Mouse (Mus musculus) forebrain, embryonic 11.5 days (tissue): ENCODE data around the gene Zdhhc6. TPM values are rescaled to one million over a fixed set of nuclear protein-coding genes. Genes with fewer than 3 reads are reported as not detected.

Experiments used
- ATAC-seq: fragments of 200-750 bp; cut with Nextera tagmentation; replicated peaks from 2 replicates; pipeline ENCODE4 v1.8.0; 2017; ENCODE audit warnings: moderate TSS enrichment; ENCODE audit not compliant: low FRiP score
- DNase-seq: peaks from one replicate; pipeline ENCODE4 v3.0.0-alpha.2; 2017; ENCODE audit warnings: low spot score
- H3K27ac ChIP-seq: fragments of 300-500 bp; sonication (generic); 2 replicates; pipeline ENCODE4 v1.5.1; 2014; ENCODE audit warnings: low read depth, low read length
- H3K27me3 ChIP-seq: fragments of 300-500 bp; sonication (generic); 2 replicates; pipeline ENCODE4 v1.6.1; 2014; ENCODE audit warnings: mild to moderate bottlenecking, low read length, mixed read lengths; ENCODE audit not compliant: control insufficient read depth, insufficient read depth
- H3K36me3 ChIP-seq: fragments of 300-500 bp; sonication (generic); 2 replicates; pipeline ENCODE4 v1.6.1; 2014; ENCODE audit warnings: mild to moderate bottlenecking, low read length, moderate library complexity, mixed read lengths; ENCODE audit not compliant: control insufficient read depth, insufficient read depth
- H3K4me1 ChIP-seq: fragments of 300-500 bp; sonication (generic); replicated peaks from 2 replicates; pipeline ENCODE4 v1.6.1; 2014; ENCODE audit warnings: low read length, mixed read lengths; ENCODE audit not compliant: control insufficient read depth, insufficient read depth
- H3K4me2 ChIP-seq: fragments of 300-500 bp; sonication (generic); 2 replicates; pipeline ENCODE4 v1.6.1; 2014; ENCODE audit warnings: low read depth, mild to moderate bottlenecking, low read length, moderate library complexity, mixed read lengths; ENCODE audit not compliant: severe bottlenecking
- H3K4me3 ChIP-seq: fragments of 300-500 bp; sonication (generic); 2 replicates; pipeline ENCODE4 v1.5.1; 2014; ENCODE audit warnings: low read depth, low read length
- H3K9ac ChIP-seq: fragments of 300-500 bp; sonication (generic); 2 replicates; pipeline ENCODE4 v1.6.1; 2014; ENCODE audit warnings: low read length
- H3K9me3 ChIP-seq: fragments of 300-500 bp; sonication (generic); 2 replicates; pipeline ENCODE4 v1.6.1; 2016; ENCODE audit warnings: low read length, mixed read lengths; ENCODE audit not compliant: control insufficient read depth
- WGBS: fragments of 180-500 bp; shearing (Covaris S2); extraction: QIAGEN DNeasy Blood & Tissue Kit; methylation state at CpG from one replicate; pipeline ENCODE4 v1.1.7; 2014; 5-methylcytosine and 5-hydroxymethylcytosine counted together
- polyA plus RNA-seq: library from polyadenylated mRNA; unstranded; fragments of >200 nt; fragmentation: Nextera tagmentation; extraction: Ambion mirVana; gene quantifications from 2 replicates; pipeline ENCODE4 v1.2.1, GENCODE M21; 2014

Zdhhc6 gene
- polyA plus RNA-seq, 1 experiment from 2014 or later, result 126 TPM

DNA sequence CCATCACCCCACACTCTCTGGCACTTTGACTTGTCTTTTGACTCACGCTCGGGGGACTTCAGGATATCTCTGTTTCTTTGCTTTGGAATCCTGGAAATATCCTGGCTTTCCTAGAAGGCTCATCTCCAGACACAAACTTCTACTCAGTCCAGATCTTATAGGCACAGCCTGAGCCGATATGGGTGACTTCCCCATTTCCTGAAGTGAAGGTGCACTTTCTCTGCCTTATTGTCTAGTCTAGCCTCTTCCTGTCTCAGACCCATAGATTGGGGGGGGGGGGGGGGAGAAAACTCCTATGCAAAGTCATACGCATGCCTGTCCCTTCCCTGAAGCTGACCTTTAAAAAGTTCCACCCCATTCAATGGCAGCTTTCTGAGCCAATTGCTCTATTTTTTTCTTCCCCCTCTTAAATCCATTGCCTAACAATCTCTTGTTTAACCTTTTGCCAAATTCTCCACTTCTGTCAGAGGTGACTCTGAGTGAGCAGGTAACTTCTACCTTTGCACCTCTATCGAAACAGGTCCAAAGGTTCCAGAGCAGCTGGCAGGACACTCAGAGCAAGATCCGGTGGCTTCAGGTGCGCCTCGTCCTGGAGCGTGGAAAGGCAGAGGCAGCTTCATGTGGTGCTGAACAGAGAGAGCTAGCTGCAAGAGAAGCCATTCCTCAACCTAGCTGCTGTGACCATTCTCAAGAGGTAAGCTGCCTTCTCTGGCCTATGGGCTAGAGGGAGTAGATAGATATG is 64.3 kb downstream of the Zdhhc6 start, which contains the start of gene Acsl5:
Gene Acsl5 (plus strand): TSS at position 556 of the 742 bp plus-strand sequence.
- Histone ChIP-seq H3K4me3 (no peak within 1 kb of the TSS), H3K4me2 (no peak within 1 kb of the TSS), H3K9ac (no peak within 1 kb of the TSS), H3K27ac (no peak within 1 kb of the TSS), H3K4me1 (peaks cover 5% of the 10 kb centered on the region; the same call in 1 of the 2 replicates), H3K27me3 (no peaks in the 10 kb centered on the region), H3K36me3 (no peaks in the 10 kb centered on the region), H3K9me3 (no peaks in the 10 kb centered on the region)
- 94% methylated on average over 9 of the region's 9 CpGs for WGBS
- ATAC-seq (no peak), DNase-seq (no peak)

DNA sequence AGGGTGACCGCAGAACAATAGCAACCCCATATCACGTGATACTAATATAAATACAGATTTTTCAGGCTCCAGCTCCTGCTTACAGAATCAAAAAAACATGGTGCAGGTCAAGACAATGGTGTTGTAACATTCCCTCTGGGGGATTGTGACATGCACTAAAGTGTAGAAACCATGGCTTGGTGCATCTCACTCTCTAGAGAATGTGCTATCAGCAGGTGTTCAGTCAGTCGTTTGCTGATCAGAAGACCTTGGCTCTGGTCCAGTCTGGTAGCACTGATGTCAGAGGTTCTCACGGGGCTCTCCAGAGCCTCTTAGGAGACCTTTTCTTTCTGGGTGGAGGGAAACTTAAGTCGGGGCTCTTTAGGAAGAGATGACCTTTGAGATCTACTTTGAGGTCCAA is 65.4 kb downstream of the Zdhhc6 start:
- DNase-seq (no peak), ATAC-seq (no peak)
- Histone ChIP-seq H3K4me1 (peaks cover 5% of the 10 kb centered on the region; the same call in 1 of the 2 replicates), H3K9ac (no peak overlapping the region), H3K9me3 (no peaks in the 10 kb centered on the region), H3K27ac (no peak overlapping the region), H3K27me3 (no peaks in the 10 kb centered on the region), H3K36me3 (no peaks in the 10 kb centered on the region), H3K4me3 (no peak overlapping the region), H3K4me2 (no peak overlapping the region)
- 91% methylated on average over 5 of the region's 5 CpGs for WGBS

DNA sequence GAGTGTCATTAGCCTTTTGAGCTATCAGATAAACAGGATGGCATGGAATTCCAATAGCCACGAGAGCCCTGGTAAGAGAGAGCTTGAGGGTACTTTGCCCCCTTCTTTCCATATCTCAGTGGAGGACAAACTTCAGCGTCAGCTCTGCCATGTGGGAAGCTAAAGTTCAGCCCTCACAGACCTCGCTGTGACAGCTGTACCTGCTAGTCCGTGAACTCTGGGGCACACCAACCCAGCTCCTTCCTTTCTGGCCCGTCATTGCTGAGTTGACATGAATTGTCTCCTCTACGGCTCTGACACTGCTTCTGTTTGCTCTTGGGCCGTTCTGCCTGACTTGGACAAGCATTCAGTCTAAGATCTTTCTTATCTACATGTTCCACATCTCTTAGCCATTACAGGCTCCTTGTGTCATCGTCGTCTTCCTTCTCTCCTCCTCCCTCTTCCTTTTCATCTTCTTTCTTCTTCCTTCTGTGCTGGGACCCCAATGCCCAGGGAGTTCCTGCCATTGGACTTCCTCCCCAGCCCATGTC is 67.8 kb downstream of the Zdhhc6 start:
- ATAC-seq (no peak), DNase-seq (no peak)
- no peaks in the 10 kb centered on the region for H3K36me3 ChIP-seq
- no peaks in the 10 kb centered on the region for H3K9me3 ChIP-seq
- no peaks in the 10 kb centered on the region for H3K27me3 ChIP-seq
- WGBS, result 83% methylated on average over 9 of the region's 9 CpGs
- H3K27ac ChIP-seq, result no peak overlapping the region
- no peaks in the 10 kb centered on the region; the same call in 1 of the 2 replicates for H3K4me1 ChIP-seq
- H3K4me2 ChIP-seq, result no peak overlapping the region
- H3K9ac ChIP-seq, result no peak overlapping the region
- no peak overlapping the region for H3K4me3 ChIP-seq

DNA sequence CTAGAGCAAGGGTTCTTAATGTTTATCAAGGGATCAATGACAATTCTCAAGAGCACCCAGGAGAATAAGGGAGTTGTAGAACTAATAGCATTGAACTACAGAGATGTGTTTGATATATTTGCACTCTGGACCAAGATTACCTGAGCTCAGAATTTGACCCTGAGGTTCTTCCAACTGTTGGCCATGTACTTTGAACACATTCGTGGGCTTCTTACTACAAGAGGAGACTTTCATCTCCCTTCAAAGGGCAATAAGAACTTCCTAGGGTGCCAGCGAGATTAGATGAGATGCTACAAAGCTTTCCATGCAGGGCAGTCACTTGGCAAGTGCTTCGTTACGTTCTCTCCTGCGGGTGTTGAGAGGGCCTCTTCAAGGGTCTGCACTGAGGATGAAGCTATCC is 68.3 kb downstream of the Zdhhc6 start:
- Histone ChIP-seq H3K4me1 (no peaks in the 10 kb centered on the region), H3K27me3 (no peaks in the 10 kb centered on the region), H3K9me3 (no peaks in the 10 kb centered on the region), H3K4me3 (no peak overlapping the region), H3K9ac (no peak overlapping the region), H3K27ac (no peak overlapping the region), H3K36me3 (no peaks in the 10 kb centered on the region), H3K4me2 (no peak overlapping the region)
- WGBS, result 82% methylated on average over 5 of the region's 5 CpGs
- no peak for DNase-seq
- no peak for ATAC-seq

DNA sequence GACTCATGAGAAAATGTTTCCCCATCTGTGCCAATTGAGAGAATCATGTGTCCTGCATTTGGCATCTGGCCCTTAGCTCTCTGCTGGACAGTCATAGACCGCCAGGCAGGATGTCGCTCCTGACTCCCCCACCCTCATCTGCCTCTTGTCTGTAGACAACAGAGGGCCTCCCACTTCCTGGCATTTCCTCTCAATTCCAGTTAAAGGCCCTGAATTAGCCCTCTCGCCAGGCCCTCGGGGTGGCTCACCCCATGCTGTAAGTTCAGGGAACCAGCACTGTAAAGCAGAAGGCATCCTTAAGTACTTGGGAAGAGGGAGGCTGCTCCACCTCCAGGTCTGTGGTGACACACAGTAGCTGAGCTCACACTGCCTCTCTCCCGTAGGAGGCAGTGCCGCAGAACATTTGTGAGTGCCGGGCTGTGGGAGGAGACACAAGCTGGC is 71.0 kb downstream of the Zdhhc6 start:
- Histone ChIP-seq H3K27ac (no peak overlapping the region), H3K4me2 (no peak overlapping the region), H3K4me3 (no peak overlapping the region), H3K36me3 (no peaks in the 10 kb centered on the region), H3K27me3 (no peaks in the 10 kb centered on the region), H3K4me1 (no peaks in the 10 kb centered on the region), H3K9ac (no peak overlapping the region), H3K9me3 (no peaks in the 10 kb centered on the region)
- WGBS, result 26% methylated on average over 7 of the region's 7 CpGs
- no peak for ATAC-seq
- no peak for DNase-seq

DNA sequence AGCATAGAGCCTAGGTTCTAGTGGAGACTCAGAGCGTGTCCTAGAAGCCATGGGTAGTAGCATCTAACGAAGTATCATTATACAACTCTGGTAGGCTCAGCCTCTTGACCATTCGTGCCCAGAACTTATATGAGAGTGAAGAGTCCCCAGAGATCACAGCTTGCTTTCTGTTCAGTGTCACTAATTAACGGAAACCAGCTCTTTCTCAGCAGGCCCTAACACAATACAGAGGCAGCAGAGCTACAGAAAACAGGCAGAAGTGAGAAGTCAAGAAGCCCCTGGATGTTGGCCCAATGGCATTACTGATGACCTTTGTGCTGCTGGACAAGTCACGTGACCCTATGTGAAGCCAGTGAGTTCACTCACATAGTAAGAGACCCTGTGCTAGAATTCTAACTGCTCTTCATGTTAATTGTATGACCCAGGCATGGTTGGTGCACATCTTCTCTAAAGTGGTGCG is 74.6 kb downstream of the Zdhhc6 start, which contains the start of gene Gucy2g:
Gene Gucy2g (minus strand): TSS at position 51 of the 460 bp plus-strand sequence.
- no peak within 1 kb of the TSS for H3K27ac ChIP-seq
- no peaks in the 10 kb centered on the region for H3K9me3 ChIP-seq
- H3K27me3 ChIP-seq, result no peaks in the 10 kb centered on the region
- H3K9ac ChIP-seq, result no peak within 1 kb of the TSS
- DNase-seq (no peak), ATAC-seq (no peak)
- H3K4me1 ChIP-seq, result no peaks in the 10 kb centered on the region
- H3K36me3 ChIP-seq, result no peaks in the 10 kb centered on the region
- H3K4me2 ChIP-seq, result no peak within 1 kb of the TSS
- no peak within 1 kb of the TSS for H3K4me3 ChIP-seq
- WGBS, result 78% methylated on average over 6 of the region's 6 CpGs

DNA sequence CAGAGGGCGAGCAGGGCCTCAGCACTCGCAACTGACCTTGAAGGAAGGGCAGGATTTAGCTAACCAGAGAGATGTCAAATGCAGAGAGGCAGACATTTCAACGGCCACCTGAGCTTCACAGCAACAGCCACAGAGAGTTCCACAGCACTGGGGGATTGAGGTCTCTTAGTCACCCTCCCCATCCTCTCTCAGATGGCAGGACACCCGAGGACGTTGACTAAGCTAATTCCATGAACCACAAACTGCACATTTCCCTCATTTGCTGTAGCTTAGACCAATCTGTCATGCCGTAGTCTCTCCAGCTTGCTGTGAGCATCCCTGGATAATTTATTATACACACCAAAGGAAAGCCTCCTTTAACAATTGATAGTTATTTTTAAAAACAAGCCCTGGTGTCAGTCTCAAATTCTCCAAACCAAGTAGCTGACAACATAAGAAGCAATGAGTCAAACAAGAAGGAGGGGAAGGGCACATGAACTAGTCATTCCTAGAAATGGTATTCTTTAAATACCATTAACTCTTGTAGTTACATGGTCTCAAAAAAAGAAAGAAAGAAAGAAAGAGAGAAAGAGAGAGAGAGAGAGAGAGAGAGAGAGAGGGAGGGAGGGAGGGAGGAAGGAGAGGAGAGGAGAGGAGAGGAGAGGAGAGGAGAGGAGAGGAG is 75.9 kb downstream of the Zdhhc6 start:
- Histone ChIP-seq H3K27ac (no peak overlapping the region), H3K9me3 (no peaks in the 10 kb centered on the region), H3K27me3 (no peaks in the 10 kb centered on the region), H3K9ac (no peak overlapping the region), H3K4me1 (no peaks in the 10 kb centered on the region), H3K4me3 (no peak overlapping the region), H3K4me2 (no peak overlapping the region), H3K36me3 (no peaks in the 10 kb centered on the region)
- ATAC-seq (no peak), DNase-seq (no peak)
- 82% methylated on average over 6 of the region's 6 CpGs for WGBS

DNA sequence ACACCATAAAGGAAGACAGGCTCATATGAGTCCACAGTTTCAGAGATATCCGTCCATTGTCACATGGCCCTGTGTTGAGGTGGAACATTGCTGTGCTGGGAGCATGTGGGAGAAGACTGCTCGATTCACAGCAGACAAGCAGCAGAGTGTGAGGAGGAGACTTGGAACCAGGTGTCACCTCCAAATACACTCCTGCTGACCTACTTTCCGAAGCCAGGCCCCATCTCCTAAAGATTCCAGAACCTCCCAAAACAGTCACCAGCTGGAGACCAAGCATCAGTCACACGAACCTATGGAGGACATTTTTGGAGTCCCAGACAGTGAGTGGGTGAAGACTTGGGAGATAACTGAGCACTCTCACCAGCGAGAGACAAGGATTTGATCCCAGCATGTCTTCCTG is 79.3 kb downstream of the Zdhhc6 start:
- no peaks in the 10 kb centered on the region for H3K27me3 ChIP-seq
- no peak overlapping the region for H3K9ac ChIP-seq
- DNase-seq, result no peak
- H3K4me2 ChIP-seq, result no peak overlapping the region
- H3K27ac ChIP-seq, result no peak overlapping the region
- H3K9me3 ChIP-seq, result no peaks in the 10 kb centered on the region
- no peaks in the 10 kb centered on the region for H3K36me3 ChIP-seq
- 87% methylated on average over 5 of the region's 5 CpGs for whole genome bisulfite sequencing
- H3K4me1 ChIP-seq, result no peaks in the 10 kb centered on the region
- no peak for ATAC-seq
- no peak overlapping the region for H3K4me3 ChIP-seq
